Mouse (Mus musculus) embryonic fibroblast, embryonic 13.5 days (primary cell): ENCODE measurements around the gene Cacna1d. TPM values are rescaled to one million over a fixed set of nuclear protein-coding genes. Genes with fewer than 3 reads are reported as not detected.

Experiments used
- H3K27ac ChIP-seq: 2 replicates; pipeline ENCODE4 v1.5.1; 2012; ENCODE audit warnings: low read length, control low read depth, inconsistent platforms; ENCODE audit not compliant: insufficient read depth
- H3K4me1 ChIP-seq: 2 replicates; pipeline ENCODE4 v1.6.1; 2011; ENCODE audit warnings: low read length; ENCODE audit not compliant: control insufficient read depth, insufficient read depth
- H3K4me3 ChIP-seq: 2 replicates; pipeline ENCODE4 v1.5.1; 2011; ENCODE audit warnings: mild to moderate bottlenecking, control low read depth, low read length; ENCODE audit not compliant: insufficient read depth
- CTCF ChIP-seq: IDR thresholded peaks from 2 replicates; pipeline ENCODE4 v1.5.1; 2011; ENCODE audit warnings: mild to moderate bottlenecking, control low read depth, low read length, moderate library complexity, borderline replicate concordance; ENCODE audit not compliant: insufficient read depth
- POLR2A ChIP-seq: IDR thresholded peaks from 2 replicates; pipeline ENCODE4 v1.6.1; 2011; ENCODE audit warnings: low read depth, mild to moderate bottlenecking, control low read depth, low read length, moderate library complexity
- polyA plus RNA-seq: library from polyadenylated mRNA; stranded (reverse); fragments of >200 nt; gene quantifications from 2 replicates; pipeline ENCODE4 v1.2.4, GENCODE M21; 2011; ENCODE audit warnings: low read depth; ENCODE audit not compliant: missing spikeins, insufficient read length

Gene Cacna1d
- not detected in 2 replicates for polyA plus RNA-seq

- Histone ChIP-seq H3K27ac (no peak within 1 kb of the TSS), H3K4me3 (no peak within 1 kb of the TSS), H3K4me1 (no peaks in the 10 kb centered on the region)
- no peak for TF ChIP-seq CTCF
- no peak for TF ChIP-seq POLR2A
Measured at GRCm38 (mm10) chr14:30491342-30491741, at the start of gene Cacna1d. Cacna1d (minus strand) TSS chr14:30491455.

- TF ChIP-seq POLR2A = no peak
- Histone ChIP-seq H3K4me3 (no peak overlapping the region), H3K4me1 (peaks cover 7% of the 10 kb centered on the region; the same call in 1 of the 2 replicates), H3K27ac (no peak overlapping the region)
Measured at GRCm38 (mm10) chr14:30533780-30534450, 42.7 kb upstream of the Cacna1d start.

- Histone ChIP-seq H3K4me1 (peaks cover 7% of the 10 kb centered on the region; the same call in 1 of the 2 replicates), H3K27ac (no peak overlapping the region), H3K4me3 (no peak overlapping the region)
- TF ChIP-seq CTCF (no peak), POLR2A (no peak)
Measured at GRCm38 (mm10) chr14:30531896-30532295, 40.6 kb upstream of the Cacna1d start.

- H3K4me1 ChIP-seq = peaks cover 7% of the 10 kb centered on the region; the same call in 1 of the 2 replicates
- TF ChIP-seq POLR2A (no peak), CTCF (no peak)
- H3K27ac ChIP-seq = no peak overlapping the region
- no peak overlapping the region for H3K4me3 ChIP-seq
Measured at GRCm38 (mm10) chr14:30531431-30531830, 40.2 kb upstream of the Cacna1d start.

GRCm38 (mm10) chr14:30530726-30531269, 39.5 kb upstream of the Cacna1d start:
- Histone ChIP-seq H3K4me3 (no peak overlapping the region), H3K4me1 (peaks cover 7% of the 10 kb centered on the region; the same call in 1 of the 2 replicates), H3K27ac (no peak overlapping the region)
- no peak for TF ChIP-seq CTCF
- TF ChIP-seq POLR2A = no peak

- H3K4me1 ChIP-seq = peaks cover 7% of the 10 kb centered on the region; the same call in 1 of the 2 replicates
- TF ChIP-seq POLR2A = no peak
- no peak for TF ChIP-seq CTCF
- H3K27ac ChIP-seq = no peak overlapping the region
- H3K4me3 ChIP-seq = no peak overlapping the region
Measured at GRCm38 (mm10) chr14:30529454-30529853, 38.2 kb upstream of the Cacna1d start.

DNA sequence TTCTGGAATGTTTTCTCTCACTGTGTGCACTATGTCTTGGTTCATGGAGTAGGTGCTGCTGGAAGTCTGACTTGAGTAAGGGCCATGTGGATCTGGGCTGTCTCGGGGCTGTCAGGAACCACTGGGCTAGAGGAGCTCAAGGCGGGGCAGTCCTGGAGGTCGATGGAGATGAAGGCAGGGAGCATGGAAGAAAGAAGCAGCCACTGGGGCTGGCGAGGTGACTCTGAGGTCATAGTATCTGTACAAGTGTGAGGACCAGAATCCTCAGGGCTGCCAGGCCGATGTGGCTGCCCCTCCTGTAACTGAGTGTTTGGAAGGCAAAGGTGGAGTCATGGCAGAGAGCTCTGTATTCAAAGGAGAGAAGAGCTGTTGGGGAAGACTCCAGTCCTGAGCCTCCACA, 37.7 kb upstream of the Cacna1d start:
- Histone ChIP-seq H3K4me1 (peaks cover 4% of the 10 kb centered on the region; the same call in 1 of the 2 replicates), H3K4me3 (no peak overlapping the region), H3K27ac (no peak overlapping the region)
- TF ChIP-seq POLR2A = no peak
- TF ChIP-seq CTCF = no peak

GRCm38 (mm10) chr14:30528392-30528791, 37.1 kb upstream of the Cacna1d start:
- Histone ChIP-seq H3K27ac (no peak overlapping the region), H3K4me3 (no peak overlapping the region), H3K4me1 (peaks cover 4% of the 10 kb centered on the region; the same call in 1 of the 2 replicates)
- TF ChIP-seq CTCF (no peak), POLR2A (no peak)

- H3K4me1 ChIP-seq = no peaks in the 10 kb centered on the region
Measured at GRCm38 (mm10) chr14:30523356-30523755, 32.1 kb upstream of the Cacna1d start.

DNA sequence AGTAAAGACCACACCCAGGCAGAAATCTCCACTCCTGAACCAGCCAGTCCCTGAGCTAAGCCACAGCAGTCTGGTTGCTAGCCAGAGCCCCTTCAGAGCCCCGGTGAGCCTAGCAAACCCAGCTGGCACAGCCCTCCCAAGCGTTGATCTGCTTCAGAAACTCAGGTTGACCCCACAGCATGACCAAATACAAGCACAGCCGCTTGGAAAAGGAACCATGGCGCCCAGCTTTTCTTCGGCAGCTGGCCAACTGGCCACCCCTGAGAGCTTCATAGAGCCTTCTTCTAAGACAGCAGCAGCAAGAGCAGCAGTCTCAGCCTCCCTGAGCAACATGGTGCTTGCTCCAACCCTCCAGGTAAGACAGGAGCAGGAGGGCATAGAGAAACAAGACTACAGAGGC, 28.1 kb upstream of the Cacna1d start:
- Histone ChIP-seq H3K4me3 (no peak overlapping the region), H3K27ac (no peak overlapping the region), H3K4me1 (no peaks in the 10 kb centered on the region)
- TF ChIP-seq CTCF = no peak
- TF ChIP-seq POLR2A = no peak

More at GRCm38 (mm10) chr14:30523356-30523755, 32.1 kb upstream of the Cacna1d start:
- TF ChIP-seq CTCF = no peak
- no peak for TF ChIP-seq POLR2A
- no peak overlapping the region for H3K27ac ChIP-seq
- H3K4me3 ChIP-seq = no peak overlapping the region
